Mouse (Mus musculus): Measurements from ENCODE around the gene Sh3glb1.
A peak's percentile ranks its signal among the peaks of the same experiment; 100 is the strongest.

Sh3glb1 gene

GRCm38 (mm10) chr3:144715033-144715432 is 5.1 kb downstream of the Sh3glb1 start:
- DNase-seq (ENCODE audit: low read depth, low spot score) = no peak

GRCm38 (mm10) chr3:144714606-144715005 is 5.5 kb downstream of the Sh3glb1 start:
- no peak for DNase-seq (ENCODE audit: low read depth, low spot score)

GRCm38 (mm10) chr3:144714126-144714525 is 6.0 kb downstream of the Sh3glb1 start:
- no peak for DNase-seq (ENCODE audit: low read depth, low spot score)

GRCm38 (mm10) chr3:144711607-144712206 is 8.4 kb downstream of the Sh3glb1 start:
- DNase-seq (ENCODE audit: low read depth, low spot score) = no peak

GRCm38 (mm10) chr3:144708612-144709011 is 11.5 kb downstream of the Sh3glb1 start:
- DNase-seq (ENCODE audit: low read depth, low spot score) = no peak

- no peak for DNase-seq (ENCODE audit: low read depth, low spot score)
Observed at GRCm38 (mm10) chr3:144703959-144704358, 16.2 kb downstream of the Sh3glb1 start.

- DNase-seq (ENCODE audit: low read depth, low spot score) = no peak
Observed at GRCm38 (mm10) chr3:144698790-144699433, 21.2 kb downstream of the Sh3glb1 start.

- DNase-seq (ENCODE audit: low read depth, low spot score) = no peak
Observed at GRCm38 (mm10) chr3:144697942-144698341, 22.2 kb downstream of the Sh3glb1 start.

GRCm38 (mm10) chr3:144697154-144697553 is 23.0 kb downstream of the Sh3glb1 start:
- DNase-seq (ENCODE audit: low read depth, low spot score) = no peak

GRCm38 (mm10) chr3:144694941-144695340 is 25.2 kb downstream of the Sh3glb1 start:
- no peak for DNase-seq (ENCODE audit: low read depth, low spot score)

GRCm38 (mm10) chr3:144694040-144694439 is 26.1 kb downstream of the Sh3glb1 start:
- DNase-seq (ENCODE audit: low read depth, low spot score) = no peak

GRCm38 (mm10) chr3:144692052-144692451 is 28.1 kb downstream of the Sh3glb1 start:
- DNase-seq (ENCODE audit: low read depth, low spot score) = peak; percentile 39

GRCm38 (mm10) chr3:144689236-144689635 is 30.9 kb downstream of the Sh3glb1 start:
- no peak for DNase-seq (ENCODE audit: low read depth, low spot score)

GRCm38 (mm10) chr3:144688284-144688683 is 31.9 kb downstream of the Sh3glb1 start:
- DNase-seq (ENCODE audit: low read depth, low spot score) = no peak

GRCm38 (mm10) chr3:144687618-144688017 is 32.5 kb downstream of the Sh3glb1 start:
- no peak for DNase-seq (ENCODE audit: low read depth, low spot score)

GRCm38 (mm10) chr3:144686146-144686545 is 34.0 kb downstream of the Sh3glb1 start:
- DNase-seq (ENCODE audit: low read depth, low spot score) = no peak

GRCm38 (mm10) chr3:144683136-144683814 is 36.9 kb downstream of the Sh3glb1 start:
- DNase-seq (ENCODE audit: low read depth, low spot score) = no peak

- DNase-seq (ENCODE audit: low read depth, low spot score) = no peak
Observed at GRCm38 (mm10) chr3:144681542-144681941, 38.6 kb downstream of the Sh3glb1 start.

GRCm38 (mm10) chr3:144679701-144680159 is 40.4 kb downstream of the Sh3glb1 start:
- no peak for DNase-seq (ENCODE audit: low read depth, low spot score)

GRCm38 (mm10) chr3:144679137-144679536 is 41.0 kb downstream of the Sh3glb1 start:
- no peak for DNase-seq (ENCODE audit: low read depth, low spot score)

GRCm38 (mm10) chr3:144677751-144678150 is 42.4 kb downstream of the Sh3glb1 start:
- DNase-seq (ENCODE audit: low read depth, low spot score) = no peak

GRCm38 (mm10) chr3:144676249-144676648 is 43.9 kb downstream of the Sh3glb1 start:
- DNase-seq (ENCODE audit: low read depth, low spot score) = no peak

- DNase-seq (ENCODE audit: low read depth, low spot score) = no peak
Observed at GRCm38 (mm10) chr3:144672016-144672415, 48.1 kb downstream of the Sh3glb1 start.
